Mouse (Mus musculus) liver, embryonic 15.5 days (tissue): ENCODE measurements around the gene Ehd1. TPM values are rescaled to one million over a fixed set of nuclear protein-coding genes. Genes with fewer than 3 reads are reported as not detected.

Experiments
- ATAC-seq: fragments of 200-750 bp; cut with Nextera tagmentation; 2 replicates; pipeline ENCODE4 v1.8.0; 2017; ENCODE audit warnings: moderate number of reproducible peaks, mild to moderate bottlenecking, moderate library complexity; ENCODE audit not compliant: insufficient read depth
- H3K27ac ChIP-seq: fragments of 300-500 bp; sonication (generic); replicated peaks from 2 replicates; pipeline ENCODE4 v1.5.1; 2015; ENCODE audit warnings: mild to moderate bottlenecking, inconsistent platforms
- H3K27me3 ChIP-seq: fragments of 300-500 bp; sonication (generic); 2 replicates; pipeline ENCODE4 v1.6.1; 2015; ENCODE audit warnings: mild to moderate bottlenecking, inconsistent platforms
- H3K36me3 ChIP-seq: fragments of 300-500 bp; sonication (generic); replicated peaks from 2 replicates; pipeline ENCODE4 v1.6.1; 2015; ENCODE audit warnings: moderate library complexity, mild to moderate bottlenecking, inconsistent platforms
- H3K4me1 ChIP-seq: fragments of 300-500 bp; sonication (generic); replicated peaks from 2 replicates; pipeline ENCODE4 v1.6.1; 2015; ENCODE audit warnings: inconsistent platforms
- H3K4me2 ChIP-seq: fragments of 300-500 bp; sonication (generic); 2 replicates; pipeline ENCODE4 v1.6.1; 2015; ENCODE audit warnings: moderate library complexity, mild to moderate bottlenecking, inconsistent platforms
- H3K4me3 ChIP-seq: fragments of 300-500 bp; sonication (generic); replicated peaks from 2 replicates; pipeline ENCODE4 v1.5.1; 2015; ENCODE audit warnings: mild to moderate bottlenecking, inconsistent platforms
- H3K9ac ChIP-seq: fragments of 300-500 bp; sonication (generic); 2 replicates; pipeline ENCODE4 v1.6.1; 2015; ENCODE audit warnings: moderate library complexity, mild to moderate bottlenecking, inconsistent platforms
- H3K9me3 ChIP-seq: fragments of 300-500 bp; sonication (generic); replicated peaks from 2 replicates; pipeline ENCODE4 v1.6.1; 2016; ENCODE audit warnings: inconsistent platforms
- WGBS: fragments of 180-500 bp; shearing (Covaris S2); methylation state at CpG from one replicate; pipeline ENCODE4 v1.1.7; 2015; ENCODE audit warnings: mixed read lengths; ENCODE audit not compliant: insufficient replicate concordance; 5-methylcytosine and 5-hydroxymethylcytosine counted together
- polyA plus RNA-seq: library from polyadenylated mRNA; unstranded; fragments of >200 nt; fragmentation: Nextera tagmentation; extraction: Ambion mirVana; gene quantifications from 2 replicates; pipeline ENCODE4 v1.2.1, GENCODE M21; 2015

Gene Ehd1
- polyA plus RNA-seq, 1 experiment from 2014 or later = 64.0 TPM

- H3K9me3 ChIP-seq = no peaks in the 10 kb centered on the region
- H3K4me2 ChIP-seq = no peak overlapping the region
- H3K9ac ChIP-seq = no peak overlapping the region
- peaks cover 7% of the 10 kb centered on the region; the same call in 1 of the 2 replicates for H3K27me3 ChIP-seq
- 0 out of 2 replicates have a peak overlapping the region, but pooled peaks have one; percentile 48 for H3K27ac ChIP-seq
- H3K4me3 ChIP-seq = no peak overlapping the region
- WGBS = 62% methylated on average over 9 of the region's 9 CpGs
- H3K4me1 ChIP-seq = peaks cover 79% of the 10 kb centered on the region
- no peaks in the 10 kb centered on the region for H3K36me3 ChIP-seq
- ATAC-seq = no peak; the same call in 1 of the 2 replicates
Observed at GRCm38 (mm10) chr19:6270661-6271060, 5.9 kb upstream of the Ehd1 start.

GRCm38 (mm10) chr19:6271206-6271605 lies 5.3 kb upstream of the Ehd1 start:
- no peaks in the 10 kb centered on the region for H3K36me3 ChIP-seq
- H3K9ac ChIP-seq = no peak overlapping the region
- H3K27me3 ChIP-seq = peaks cover 7% of the 10 kb centered on the region; the same call in 1 of the 2 replicates
- no peak for ATAC-seq
- no peak overlapping the region for H3K4me3 ChIP-seq
- H3K4me2 ChIP-seq = no peak overlapping the region
- 57% methylated on average over 8 of the region's 8 CpGs for WGBS
- H3K4me1 ChIP-seq = peaks cover 84% of the 10 kb centered on the region
- H3K9me3 ChIP-seq = no peaks in the 10 kb centered on the region
- no peak overlapping the region for H3K27ac ChIP-seq

- peak overlapping the region; percentile 24; the same call in 1 of the 2 replicates for H3K27ac ChIP-seq
- no peak for ATAC-seq
- H3K36me3 ChIP-seq = no peaks in the 10 kb centered on the region
- H3K4me1 ChIP-seq = peaks cover 85% of the 10 kb centered on the region
- no peak overlapping the region for H3K4me2 ChIP-seq
- no peaks in the 10 kb centered on the region for H3K9me3 ChIP-seq
- no peak overlapping the region for H3K4me3 ChIP-seq
- H3K27me3 ChIP-seq = peaks cover 7% of the 10 kb centered on the region; the same call in 1 of the 2 replicates
- no peak overlapping the region for H3K9ac ChIP-seq
- WGBS = 73% methylated on average over 7 of the region's 7 CpGs
Observed at GRCm38 (mm10) chr19:6272053-6272452, 4.5 kb upstream of the Ehd1 start.

- Histone ChIP-seq H3K4me2 (no peak overlapping the region), H3K9me3 (no peaks in the 10 kb centered on the region), H3K27me3 (0 out of 2 replicates have a peak, but pooled peaks cover 2% of the 10 kb centered on the region), H3K4me1 (peaks cover 87% of the 10 kb centered on the region), H3K9ac (no peak overlapping the region), H3K27ac (no peak overlapping the region), H3K36me3 (no peaks in the 10 kb centered on the region), H3K4me3 (no peak overlapping the region)
- no peak for ATAC-seq
- WGBS = 63% methylated on average over 4 of the region's 4 CpGs
Observed at GRCm38 (mm10) chr19:6272738-6273137, 3.8 kb upstream of the Ehd1 start.

- WGBS = 63% methylated on average over 4 of the region's 4 CpGs
- Histone ChIP-seq H3K4me3 (no peak overlapping the region), H3K36me3 (no peaks in the 10 kb centered on the region), H3K27me3 (no peaks in the 10 kb centered on the region), H3K9ac (no peak overlapping the region), H3K9me3 (no peaks in the 10 kb centered on the region), H3K4me2 (no peak overlapping the region), H3K4me1 (peaks cover 87% of the 10 kb centered on the region), H3K27ac (0 out of 2 replicates have a peak overlapping the region, but pooled peaks have one; percentile 14)
- ATAC-seq = no peak
Observed at GRCm38 (mm10) chr19:6273592-6273991, 2.9 kb upstream of the Ehd1 start.

- no peak overlapping the region for H3K4me3 ChIP-seq
- H3K4me1 ChIP-seq = peaks cover 88% of the 10 kb centered on the region
- no peak overlapping the region for H3K4me2 ChIP-seq
- H3K27me3 ChIP-seq = no peaks in the 10 kb centered on the region
- H3K27ac ChIP-seq = 0 out of 2 replicates have a peak overlapping the region, but pooled peaks have one; percentile 14
- ATAC-seq = no peak
- no peak overlapping the region for H3K9ac ChIP-seq
- 85% methylated on average over 13 of the region's 13 CpGs for WGBS
- H3K9me3 ChIP-seq = no peaks in the 10 kb centered on the region
- H3K36me3 ChIP-seq = 0 out of 2 replicates have a peak, but pooled peaks cover 5% of the 10 kb centered on the region
Observed at GRCm38 (mm10) chr19:6273998-6274608, 2.4 kb upstream of the Ehd1 start.

GRCm38 (mm10) chr19:6275740-6276389 lies 660 bp upstream of the Ehd1 start:
- Histone ChIP-seq H3K27ac (peak overlapping the region; percentile 94), H3K36me3 (peaks cover 20% of the 10 kb centered on the region), H3K4me2 (peak overlapping the region; percentile 99), H3K9ac (peak overlapping the region; percentile 73), H3K4me3 (peak overlapping the region; percentile 89), H3K27me3 (no peaks in the 10 kb centered on the region), H3K4me1 (peaks cover 91% of the 10 kb centered on the region), H3K9me3 (no peaks in the 10 kb centered on the region)
- peak; percentile 1 for ATAC-seq
- 5% methylated on average over 15 of the region's 15 CpGs for WGBS

- peak overlapping the region; percentile 89 for H3K4me3 ChIP-seq
- peak overlapping the region; percentile 94 for H3K27ac ChIP-seq
- H3K27me3 ChIP-seq = no peaks in the 10 kb centered on the region
- H3K36me3 ChIP-seq = peaks cover 39% of the 10 kb centered on the region
- peak overlapping the region; percentile 99 for H3K4me2 ChIP-seq
- WGBS = 9% methylated on average over 10 of the region's 10 CpGs
- peaks cover 91% of the 10 kb centered on the region for H3K4me1 ChIP-seq
- H3K9me3 ChIP-seq = no peaks in the 10 kb centered on the region
- peak overlapping the region; percentile 90 for H3K9ac ChIP-seq
- peak; percentile 13 for ATAC-seq
Observed at GRCm38 (mm10) chr19:6277661-6278438, 1.3 kb downstream of the Ehd1 start.

GRCm38 (mm10) chr19:6278439-6279073 lies 2.0 kb downstream of the Ehd1 start:
- no peak for ATAC-seq
- peaks cover 95% of the 10 kb centered on the region for H3K4me1 ChIP-seq
- H3K4me3 ChIP-seq = peak overlapping the region; percentile 89
- peak overlapping the region; percentile 94 for H3K27ac ChIP-seq
- 33% methylated on average over 6 of the region's 6 CpGs for WGBS
- no peaks in the 10 kb centered on the region for H3K9me3 ChIP-seq
- peak overlapping the region; percentile 99 for H3K4me2 ChIP-seq
- H3K9ac ChIP-seq = peak overlapping the region; percentile 90
- no peaks in the 10 kb centered on the region for H3K27me3 ChIP-seq
- peaks cover 46% of the 10 kb centered on the region for H3K36me3 ChIP-seq

GRCm38 (mm10) chr19:6279481-6280144 lies 3.1 kb downstream of the Ehd1 start:
- ATAC-seq = no peak
- Histone ChIP-seq H3K9ac (peak overlapping the region; percentile 90), H3K4me1 (peaks cover 95% of the 10 kb centered on the region), H3K4me2 (peak overlapping the region; percentile 99), H3K36me3 (peaks cover 48% of the 10 kb centered on the region), H3K27ac (peak overlapping the region; percentile 94), H3K9me3 (no peaks in the 10 kb centered on the region), H3K27me3 (no peaks in the 10 kb centered on the region), H3K4me3 (peak overlapping the region; percentile 89)
- 77% methylated on average over 6 of the region's 6 CpGs for WGBS
